Mouse (Mus musculus): ENCODE data around the gene Pklr. TPM values are rescaled to one million over a fixed set of nuclear protein-coding genes. Genes with fewer than 3 reads are reported as not detected.

The Pklr gene
- total and polyA plus RNA-seq, 2 experiments = 91.1 to 512 TPM

DNA sequence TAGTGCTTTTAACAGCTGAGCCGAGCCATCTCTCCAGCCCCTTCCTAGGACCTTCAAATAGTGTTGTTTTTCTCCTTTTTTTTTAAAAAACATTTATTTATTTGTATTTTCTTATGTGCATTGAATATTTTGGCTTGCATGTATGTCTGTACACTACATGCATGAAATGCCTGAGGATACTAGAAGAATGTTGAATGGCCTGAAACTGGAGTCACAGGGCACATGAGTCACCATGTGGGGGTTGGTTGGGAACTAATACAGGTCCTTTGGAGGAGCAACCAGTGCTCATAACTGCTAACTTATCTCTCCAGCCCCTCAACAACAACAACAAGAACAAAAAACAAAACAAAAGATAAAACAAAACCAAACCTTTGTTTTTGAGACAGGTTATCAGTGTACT is 27.2 kb downstream of the Pklr start:
- Histone ChIP-seq H3K4me3 (ENCODE audit: insufficient read depth, low read depth, low read length) (no peak overlapping the region), H3K4me1 (ENCODE audit: control insufficient read depth, insufficient read depth, low read length) (peaks cover 15% of the 10 kb centered on the region), H3K79me2 (ENCODE audit: control insufficient read depth, insufficient read depth, low read length) (peaks cover 3% of the 10 kb centered on the region; the same call in 1 of the 2 replicates), H3K36me3 (ENCODE audit: control insufficient read depth, insufficient read depth, low read length) (peaks cover 10% of the 10 kb centered on the region; the same call in 1 of the 2 replicates), H3K27ac (replicated peaks; ENCODE audit: insufficient read depth, low read depth, low read length) (no peak overlapping the region), H3K27me3 (ENCODE audit: control insufficient read depth, insufficient read depth, low read length) (no peaks in the 10 kb centered on the region), H3K9ac (ENCODE audit: low read depth, low read length) (no peak overlapping the region)
- TF ChIP-seq CTCF (IDR thresholded peaks at IDR 0.05; ENCODE audit: low read depth, low read length) = no peak
- no peak for TF ChIP-seq POLR2A (IDR thresholded peaks at IDR 0.05; ENCODE audit: extremely low read depth, insufficient read depth, low read length)
- no peak for DNase-seq (ENCODE audit: extremely low read depth, low read depth, low spot score)
- WGBS = 84% methylated on average over 1 of the region's 1 CpGs

DNA sequence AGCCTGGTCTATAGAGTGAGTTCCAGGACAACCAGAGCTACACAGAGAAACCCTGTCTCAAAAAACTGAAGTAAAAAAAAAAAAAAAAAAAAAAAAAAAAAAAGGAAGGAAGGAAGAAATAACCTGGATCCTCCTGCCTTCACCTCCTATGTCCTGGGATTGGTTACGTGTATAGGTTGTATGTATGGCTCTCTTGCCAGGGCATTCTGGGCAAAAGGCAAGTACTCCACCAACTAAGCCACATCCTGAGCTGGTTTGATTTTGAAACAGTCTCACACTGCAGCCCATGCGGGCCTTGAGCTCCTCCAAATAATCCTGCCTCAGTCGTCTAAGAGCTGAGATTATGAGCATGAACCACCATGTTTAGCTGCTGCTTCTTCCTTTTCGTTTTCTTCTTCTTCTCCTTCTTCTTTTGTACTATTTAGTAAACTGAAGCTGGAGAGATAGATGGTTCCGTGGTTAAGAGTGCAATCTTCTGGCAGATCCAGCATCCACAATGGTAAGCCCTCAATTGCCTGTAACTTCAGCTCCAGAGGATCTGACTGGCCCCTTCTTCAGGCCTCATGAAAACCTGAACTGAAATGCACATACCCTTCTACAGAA is 27.8 kb downstream of the Pklr start:
- Histone ChIP-seq H3K36me3 (ENCODE audit: control insufficient read depth, insufficient read depth, low read length) (peaks cover 14% of the 10 kb centered on the region), H3K79me2 (ENCODE audit: control insufficient read depth, insufficient read depth, low read length) (peaks cover 3% of the 10 kb centered on the region; the same call in 1 of the 2 replicates), H3K27ac (replicated peaks; ENCODE audit: insufficient read depth, low read depth, low read length) (no peak overlapping the region), H3K9ac (ENCODE audit: low read depth, low read length) (no peak overlapping the region), H3K4me1 (ENCODE audit: control insufficient read depth, insufficient read depth, low read length) (peaks cover 15% of the 10 kb centered on the region), H3K4me3 (ENCODE audit: insufficient read depth, low read depth, low read length) (no peak overlapping the region), H3K27me3 (ENCODE audit: control insufficient read depth, insufficient read depth, low read length) (no peaks in the 10 kb centered on the region)
- DNase-seq (ENCODE audit: extremely low read depth, low read depth, low spot score) = no peak
- TF ChIP-seq POLR2A (IDR thresholded peaks at IDR 0.05; ENCODE audit: extremely low read depth, insufficient read depth, low read length) = no peak
- TF ChIP-seq CTCF (IDR thresholded peaks at IDR 0.05; ENCODE audit: low read depth, low read length) = no peak
- WGBS = 68% methylated on average over 5 of the region's 5 CpGs

DNA sequence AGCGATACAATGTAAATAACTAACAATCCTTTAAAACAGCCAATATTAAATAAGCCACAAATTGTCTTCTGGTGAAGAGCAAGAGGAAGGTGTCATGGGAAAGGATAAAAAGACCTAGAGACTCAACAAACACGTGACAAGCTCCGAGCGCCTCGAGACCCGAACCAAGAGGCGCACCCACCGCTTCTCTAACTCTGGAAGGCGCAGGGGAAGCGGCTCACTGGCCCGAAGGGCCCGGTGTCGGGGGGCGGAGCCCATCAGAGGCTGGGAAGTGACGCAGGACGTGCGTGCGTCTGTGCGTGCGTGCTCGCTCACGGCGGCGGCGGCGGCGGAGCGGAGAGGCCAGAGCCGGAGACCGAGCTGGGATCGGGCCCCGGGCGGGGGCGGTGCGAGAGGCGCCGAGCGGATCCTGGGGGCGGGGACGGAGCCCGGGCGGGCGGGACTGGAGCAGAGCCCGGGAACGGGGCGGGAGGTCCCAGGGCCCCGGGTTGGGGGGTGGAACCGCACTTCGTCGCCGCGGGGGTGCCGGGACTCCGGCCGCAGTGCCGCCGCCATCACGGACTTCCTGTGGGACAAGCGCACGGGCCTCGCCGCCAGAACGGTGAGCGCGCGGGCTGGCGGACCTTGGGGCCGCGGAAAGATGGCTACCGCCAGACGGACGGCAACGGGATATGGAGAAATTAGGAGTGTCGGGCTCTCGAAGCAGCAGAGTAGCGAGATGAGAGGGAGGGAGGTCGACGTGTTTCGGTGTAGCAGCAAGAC is 28.7 kb downstream of the Pklr start, which contains the start of gene Clk2:
Clk2 (plus strand) TSS at position 290 of the 762 bp plus-strand sequence.
- H3K79me2 ChIP-seq (ENCODE audit: control insufficient read depth, insufficient read depth, low read length) = peaks cover 3% of the 10 kb centered on the region; the same call in 1 of the 2 replicates
- H3K9ac ChIP-seq (ENCODE audit: low read depth, low read length) = peak within 1 kb of the TSS; percentile 89
- peak within 1 kb of the TSS; percentile 54 for H3K27ac ChIP-seq (replicated peaks; ENCODE audit: insufficient read depth, low read depth, low read length)
- peak within 1 kb of the TSS; percentile 69 for H3K4me3 ChIP-seq (ENCODE audit: insufficient read depth, low read depth, low read length)
- under 1% methylated on average over 71 of the region's 79 CpGs for WGBS
- H3K36me3 ChIP-seq (ENCODE audit: control insufficient read depth, insufficient read depth, low read length) = peaks cover 22% of the 10 kb centered on the region
- TF ChIP-seq CTCF (IDR thresholded peaks at IDR 0.05; ENCODE audit: low read depth, low read length) (no peak), POLR2A (IDR thresholded peaks at IDR 0.05; ENCODE audit: extremely low read depth, insufficient read depth, low read length) (peak; percentile 80)
- no peaks in the 10 kb centered on the region for H3K27me3 ChIP-seq (ENCODE audit: control insufficient read depth, insufficient read depth, low read length)
- peaks cover 15% of the 10 kb centered on the region for H3K4me1 ChIP-seq (ENCODE audit: control insufficient read depth, insufficient read depth, low read length)
- peak; percentile 77 for DNase-seq (ENCODE audit: extremely low read depth, low read depth, low spot score)

DNA sequence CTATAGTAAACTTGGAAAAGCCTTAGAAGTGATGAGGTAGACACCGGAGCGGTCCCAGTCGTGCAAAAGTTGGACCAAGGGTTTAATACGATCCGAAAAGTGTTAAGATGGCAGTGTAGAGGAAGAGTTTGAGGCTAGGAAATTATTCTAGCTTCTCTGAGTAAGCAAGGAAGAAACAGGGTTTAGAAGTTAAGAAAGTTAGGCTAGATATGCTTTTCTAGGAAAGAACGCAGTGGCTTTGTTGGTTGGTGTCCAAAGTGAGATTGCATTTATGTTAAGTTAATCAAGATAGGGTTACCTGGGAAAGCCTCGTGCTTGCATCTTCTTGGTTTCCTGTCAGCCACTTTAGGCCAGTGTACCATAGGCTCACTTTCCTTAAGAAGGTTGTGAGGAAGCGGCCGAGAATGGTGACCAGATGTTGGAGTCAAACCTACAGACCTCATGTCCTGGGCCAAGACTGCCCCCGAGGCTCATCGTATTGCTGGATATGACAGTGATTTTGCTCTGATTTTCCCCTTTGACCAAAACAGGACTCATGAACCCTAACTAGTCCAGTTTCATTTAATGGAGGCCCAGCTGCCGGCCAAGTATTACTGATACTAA is 29.4 kb downstream of the Pklr start:
- DNase-seq (ENCODE audit: extremely low read depth, low read depth, low spot score) = peak; percentile 34
- peaks cover 15% of the 10 kb centered on the region for H3K4me1 ChIP-seq (ENCODE audit: control insufficient read depth, insufficient read depth, low read length)
- H3K79me2 ChIP-seq (ENCODE audit: control insufficient read depth, insufficient read depth, low read length) = peaks cover 3% of the 10 kb centered on the region; the same call in 1 of the 2 replicates
- peaks cover 29% of the 10 kb centered on the region for H3K36me3 ChIP-seq (ENCODE audit: control insufficient read depth, insufficient read depth, low read length)
- peak overlapping the region; percentile 89 for H3K9ac ChIP-seq (ENCODE audit: low read depth, low read length)
- peak overlapping the region; percentile 69 for H3K4me3 ChIP-seq (ENCODE audit: insufficient read depth, low read depth, low read length)
- no peak for TF ChIP-seq CTCF (IDR thresholded peaks at IDR 0.05; ENCODE audit: low read depth, low read length)
- no peak for TF ChIP-seq POLR2A (IDR thresholded peaks at IDR 0.05; ENCODE audit: extremely low read depth, insufficient read depth, low read length)
- H3K27ac ChIP-seq (replicated peaks; ENCODE audit: insufficient read depth, low read depth, low read length) = peak overlapping the region; percentile 54
- H3K27me3 ChIP-seq (ENCODE audit: control insufficient read depth, insufficient read depth, low read length) = no peaks in the 10 kb centered on the region
- WGBS = 15% methylated on average over 12 of the region's 12 CpGs

DNA sequence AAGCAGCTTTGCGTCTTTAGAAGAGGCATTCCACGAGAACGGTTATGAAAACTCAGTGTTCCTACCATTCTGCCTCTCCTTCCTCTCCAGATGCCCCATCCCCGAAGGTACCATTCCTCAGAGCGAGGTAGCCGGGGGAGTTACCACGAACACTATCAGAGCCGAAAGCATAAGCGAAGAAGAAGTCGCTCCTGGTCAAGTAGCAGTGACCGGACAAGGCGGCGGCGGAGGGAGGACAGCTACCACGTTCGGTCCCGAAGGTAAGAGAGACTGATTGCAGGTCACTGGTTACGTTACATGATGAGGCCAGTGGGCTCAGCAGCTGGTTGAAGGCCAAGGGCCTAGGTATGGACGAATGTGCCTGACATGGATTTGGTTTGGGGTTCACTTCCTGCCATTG is 31.0 kb downstream of the Pklr start:
- no peak for TF ChIP-seq CTCF (IDR thresholded peaks at IDR 0.05; ENCODE audit: low read depth, low read length)
- TF ChIP-seq POLR2A (IDR thresholded peaks at IDR 0.05; ENCODE audit: extremely low read depth, insufficient read depth, low read length) = no peak

More for the DNA sequence above, 31.0 kb downstream of the Pklr start:
- Histone ChIP-seq H3K9ac (ENCODE audit: low read depth, low read length) (no peak overlapping the region), H3K27me3 (ENCODE audit: control insufficient read depth, insufficient read depth, low read length) (no peaks in the 10 kb centered on the region), H3K36me3 (ENCODE audit: control insufficient read depth, insufficient read depth, low read length) (peaks cover 40% of the 10 kb centered on the region), H3K4me3 (ENCODE audit: insufficient read depth, low read depth, low read length) (no peak overlapping the region), H3K79me2 (ENCODE audit: control insufficient read depth, insufficient read depth, low read length) (peaks cover 3% of the 10 kb centered on the region; the same call in 1 of the 2 replicates), H3K27ac (replicated peaks; ENCODE audit: insufficient read depth, low read depth, low read length) (no peak overlapping the region), H3K4me1 (ENCODE audit: control insufficient read depth, insufficient read depth, low read length) (peaks cover 15% of the 10 kb centered on the region)
- 96% methylated on average over 19 of the region's 19 CpGs for WGBS
- no peak for DNase-seq (ENCODE audit: extremely low read depth, low read depth, low spot score)
